Mouse (Mus musculus) Muller cell, postnatal 12 days (primary cell): ENCODE measurements around the gene Zfp740.
"Not testable (repeated sequence)": the region's sequence is repeated elsewhere in the genome, so short reads cannot be mapped to it uniquely, and the experiment has no call there.

Experiments used
- DNase-seq: peaks from one replicate; pipeline ENCODE4 v3.0.0-alpha.2; 2015; ENCODE audit errors: inconsistent ontology term

The Zfp740 gene

DNA sequence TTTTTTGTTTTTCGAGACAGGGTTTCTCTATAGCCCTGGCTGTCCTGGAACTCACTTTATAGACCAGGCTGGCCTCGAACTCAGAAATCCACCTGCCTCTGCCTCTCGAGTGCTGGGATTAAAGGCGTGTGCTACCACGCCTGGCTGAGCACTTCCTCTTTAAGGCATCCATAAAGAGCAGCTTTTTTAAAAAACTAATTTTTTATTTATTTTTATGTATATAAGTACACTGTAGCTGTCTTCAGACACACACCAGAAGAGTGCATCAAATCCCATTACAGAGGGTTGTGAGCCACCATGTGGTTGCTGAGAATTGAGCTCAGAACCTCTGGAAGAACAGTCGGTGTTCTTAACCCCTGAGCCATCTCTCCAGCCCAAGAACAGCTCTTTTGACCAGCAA, 22.6 kb downstream of the Zfp740 start:
- DNase-seq, result not testable (repeated sequence)

DNA sequence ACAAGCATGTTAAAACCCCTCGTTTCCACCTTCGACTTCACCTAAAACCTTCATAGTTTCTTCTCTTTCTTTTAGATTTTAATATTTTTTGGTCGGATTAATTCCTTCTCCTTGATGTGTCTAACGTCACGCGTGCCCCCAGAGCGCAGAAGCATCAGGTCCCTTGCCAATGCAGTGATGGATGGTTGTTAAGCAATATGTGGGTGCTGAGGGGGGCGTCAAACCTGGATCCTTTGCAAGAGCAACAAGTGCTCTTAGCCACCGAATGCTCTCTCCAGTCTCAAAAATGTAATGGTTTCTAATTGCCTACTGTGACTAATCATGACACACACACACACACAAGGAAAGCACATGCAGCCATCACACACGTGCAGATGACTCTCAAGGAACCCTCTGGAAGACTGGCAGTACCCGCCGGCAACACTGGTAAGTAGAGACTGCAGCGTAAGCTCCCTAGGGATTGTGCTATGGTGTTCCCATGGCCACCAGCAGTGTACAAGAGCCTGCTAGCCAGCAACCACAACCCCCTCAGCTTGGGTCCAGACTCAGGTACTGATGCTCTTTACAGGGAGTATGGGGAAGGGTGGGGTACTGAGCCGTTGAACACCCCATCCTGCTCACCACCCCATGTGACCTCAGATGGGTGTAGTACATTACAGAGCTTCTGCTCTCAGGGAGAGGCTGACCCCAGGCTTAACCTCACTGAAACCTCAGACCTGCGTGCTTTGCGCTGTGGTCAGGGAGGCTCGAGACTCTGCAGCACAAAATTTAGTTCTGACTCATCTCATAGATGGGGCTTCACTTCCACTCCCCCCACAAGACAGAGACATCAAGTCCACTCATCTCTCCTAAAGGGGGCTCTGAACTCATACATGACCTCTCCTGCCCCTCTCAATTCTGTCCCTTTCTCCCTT, 27.6 kb downstream of the Zfp740 start:
- no peak for DNase-seq

GRCm38 (mm10) chr15:102231748-102232147, 28.7 kb downstream of the Zfp740 start, which contains the start of gene Itgb7:
Gene Itgb7 (minus strand): TSS chr15:102231944.
- no peak for DNase-seq

- DNase-seq, result no peak
These were observed 29.7 kb downstream of the Zfp740 start for GRCm38 (mm10) chr15:102232764-102233163.

GRCm38 (mm10) chr15:102233896-102234295, 30.8 kb downstream of the Zfp740 start:
- DNase-seq, result peak; percentile 28

DNA sequence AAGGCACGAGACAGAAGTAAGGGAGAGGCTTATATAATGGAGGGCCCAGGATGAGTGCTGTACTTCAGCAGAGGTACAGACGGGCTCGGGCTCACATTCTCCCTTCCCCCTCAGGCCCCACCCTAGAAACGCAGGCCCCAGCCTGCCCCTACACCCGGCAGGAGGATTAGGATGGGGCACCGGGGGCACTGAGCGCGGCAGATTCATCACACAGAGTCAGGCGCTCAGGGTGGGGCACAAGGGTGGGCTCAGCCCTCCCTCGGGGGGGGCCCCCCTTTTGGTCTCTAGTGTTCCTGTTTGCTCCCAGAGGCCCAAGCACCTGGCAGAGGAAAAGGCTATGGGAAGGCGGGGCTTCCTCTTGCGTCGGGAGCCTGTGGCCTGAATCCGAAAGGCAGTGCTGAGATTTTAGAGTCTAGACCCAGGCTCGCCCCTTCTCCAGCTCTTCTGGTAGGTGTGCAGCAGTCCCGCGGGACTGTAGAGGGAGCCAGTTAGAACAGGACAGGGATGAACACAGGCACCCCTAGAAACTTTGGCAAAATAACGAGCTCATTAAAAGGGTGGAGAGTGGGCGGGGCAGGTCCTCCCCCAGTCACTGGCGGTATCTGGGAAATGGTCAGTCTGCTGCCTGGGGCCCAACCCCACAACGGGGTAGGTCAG, 32.5 kb downstream of the Zfp740 start:
- DNase-seq, result peak; percentile 34

DNA sequence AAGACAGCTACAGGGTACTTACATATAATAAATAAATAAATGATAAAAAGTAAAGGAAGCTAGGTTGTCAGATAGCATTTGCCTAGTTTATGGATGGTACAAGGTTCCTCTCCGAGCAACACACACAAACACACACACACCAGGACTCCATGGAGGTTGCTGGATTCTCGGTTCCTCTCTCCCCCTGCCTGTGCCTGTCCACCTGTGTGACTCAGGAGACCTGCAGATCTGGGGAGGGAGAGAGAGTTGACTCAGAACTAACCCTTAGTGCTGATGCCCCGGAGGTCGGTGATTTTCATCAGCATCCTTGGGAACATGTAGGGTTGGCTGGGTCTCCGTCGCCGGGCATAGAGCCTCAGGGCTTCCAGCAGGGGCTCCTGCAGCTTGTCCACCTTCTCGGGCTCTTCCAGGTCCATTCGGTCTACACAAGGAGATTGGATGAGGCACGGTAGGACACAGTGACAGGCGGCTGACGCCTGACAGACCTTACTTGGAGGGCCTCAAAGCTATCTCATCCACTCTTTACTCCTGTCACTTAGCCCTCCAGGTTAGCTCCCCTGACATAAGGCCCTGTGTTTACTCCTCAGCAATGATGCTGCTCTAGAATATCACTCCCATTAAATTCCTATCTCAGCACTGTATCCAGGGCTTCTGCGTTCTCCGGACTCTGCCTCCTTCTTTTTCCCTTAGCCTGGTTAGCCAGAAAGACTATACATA, 35.7 kb downstream of the Zfp740 start:
- no peak for DNase-seq

- DNase-seq, result peak; percentile 85
These were observed 36.2 kb downstream of the Zfp740 start for GRCm38 (mm10) chr15:102239260-102239590.

DNA sequence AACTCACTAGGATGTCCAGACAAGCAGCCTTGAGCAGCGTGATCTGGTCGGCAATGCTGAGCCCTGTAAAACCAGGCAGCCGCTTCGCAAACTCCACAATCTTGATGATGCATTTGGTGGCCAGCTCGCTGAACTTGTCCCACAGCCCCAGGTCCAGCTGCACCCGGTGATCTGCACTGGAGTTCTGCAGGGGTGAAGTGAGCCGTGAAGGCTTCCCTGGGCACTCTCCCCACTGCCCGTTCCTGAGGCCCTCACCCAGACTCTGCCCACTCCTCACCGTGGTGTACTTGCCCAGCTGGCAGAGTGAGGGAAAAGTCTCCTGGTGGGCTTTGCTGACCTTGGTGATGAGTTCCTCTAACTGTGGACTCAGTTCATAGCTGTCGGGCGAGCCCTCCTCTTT, 36.8 kb downstream of the Zfp740 start:
- DNase-seq, result no peak

GRCm38 (mm10) chr15:102240607-102241006, 37.6 kb downstream of the Zfp740 start:
- DNase-seq, result no peak

GRCm38 (mm10) chr15:102242404-102243228, 39.6 kb downstream of the Zfp740 start:
- no peak for DNase-seq

GRCm38 (mm10) chr15:102243229-102244190, 40.5 kb downstream of the Zfp740 start:
- DNase-seq, result peak; percentile 73

DNA sequence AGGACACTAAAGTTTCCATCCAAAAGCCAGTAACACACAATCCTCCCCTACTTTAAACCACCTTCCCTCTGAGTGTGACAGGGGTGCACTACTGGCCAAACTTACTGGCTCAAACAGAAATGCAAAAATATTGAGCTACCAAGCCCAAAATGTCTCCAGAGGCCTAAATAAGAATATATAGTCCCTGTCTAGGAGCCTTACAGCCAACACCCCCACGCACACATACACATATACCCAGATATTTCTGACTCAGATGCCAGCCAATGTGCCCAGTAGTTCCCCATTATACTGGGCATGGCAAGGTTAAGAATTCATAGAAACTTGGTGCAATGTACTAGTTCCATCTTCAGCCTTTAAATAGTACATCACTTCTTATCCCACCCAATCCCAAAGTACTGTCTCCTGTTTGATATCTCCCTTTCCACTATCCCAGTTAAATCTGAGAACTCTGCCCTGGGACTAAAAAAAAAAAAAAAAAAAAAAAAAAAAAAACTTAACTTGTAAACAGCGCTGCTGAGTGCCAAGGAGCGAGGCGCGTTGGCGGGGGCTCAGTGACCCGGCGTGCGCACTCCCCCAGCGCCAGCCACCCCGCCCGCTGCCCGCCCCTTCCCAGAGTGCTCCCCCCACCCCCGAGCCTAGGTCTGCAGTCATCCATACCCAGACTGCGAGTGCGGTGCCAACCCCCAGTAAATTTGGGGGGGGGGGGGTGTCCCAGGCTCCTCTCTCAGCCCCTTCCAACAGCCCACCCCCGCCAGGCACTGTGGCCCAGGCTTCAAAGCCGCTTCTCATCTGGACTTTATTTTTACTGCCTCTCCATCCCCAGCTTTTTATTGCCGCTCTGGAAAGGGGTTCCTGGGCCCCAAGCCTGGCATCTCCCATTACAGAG, 41.5 kb downstream of the Zfp740 start:
- DNase-seq, result no peak

- peak; percentile 26 for DNase-seq
These were observed 42.4 kb downstream of the Zfp740 start for GRCm38 (mm10) chr15:102245461-102245881.

DNA sequence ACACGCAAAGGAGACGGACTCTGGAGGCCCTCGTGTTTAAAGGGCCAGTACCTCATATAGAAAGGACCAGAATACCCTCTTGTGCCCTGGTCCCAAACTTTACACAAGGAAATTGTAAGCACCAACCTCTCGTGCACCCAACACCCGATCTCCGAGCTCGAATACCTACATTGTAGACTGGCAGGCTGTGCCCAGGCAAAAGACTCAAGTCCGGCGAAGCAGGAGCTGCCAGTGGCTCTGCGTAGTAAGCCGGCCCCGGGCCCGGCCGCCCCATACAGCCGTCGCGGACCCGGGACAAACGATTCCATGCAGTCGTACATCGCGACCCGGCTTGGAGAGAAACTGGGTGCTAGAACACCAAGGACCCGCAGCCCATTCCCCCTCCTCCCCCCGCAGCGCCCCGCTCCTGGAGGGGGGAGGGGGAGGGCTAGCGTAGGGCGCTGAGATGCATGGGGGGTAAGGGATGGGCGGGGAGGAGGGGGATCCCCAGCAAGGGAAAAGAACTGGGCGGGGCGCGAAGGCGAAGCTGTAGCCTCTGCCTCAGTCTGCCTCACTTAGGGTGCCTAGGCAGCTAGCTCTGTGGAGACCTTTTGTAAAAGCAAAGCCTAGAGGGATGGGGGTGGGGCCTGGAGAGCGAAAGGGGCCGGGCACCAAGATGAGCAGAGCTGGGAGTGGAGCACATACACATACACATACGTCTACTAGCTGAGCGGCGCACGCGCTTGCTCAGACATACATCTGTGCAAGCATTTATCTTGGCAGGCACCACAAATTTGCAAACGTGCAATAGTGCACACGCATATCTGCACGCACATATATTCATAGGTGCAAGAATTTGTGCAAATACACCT, 43.1 kb downstream of the Zfp740 start:
- DNase-seq, result peak; percentile 85

DNA sequence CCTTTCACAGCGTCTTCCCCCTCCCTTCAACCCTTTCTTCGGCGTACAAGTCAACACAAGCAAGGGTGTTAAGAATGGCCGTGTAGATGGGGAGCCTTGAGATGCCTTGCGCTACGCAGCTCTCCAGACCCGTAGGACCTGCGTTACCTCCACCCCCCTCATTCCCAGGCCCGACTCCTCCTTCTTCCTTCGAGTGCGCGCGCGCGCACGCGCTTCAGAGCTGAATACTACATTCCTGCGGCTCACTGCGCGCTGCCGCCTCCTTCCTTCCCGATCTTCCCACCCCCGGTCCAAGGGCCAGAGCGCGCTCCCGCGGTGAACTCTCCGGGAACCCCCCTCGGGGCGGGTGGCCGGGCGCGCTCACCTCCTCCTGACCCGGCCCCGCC, 43.8 kb downstream of the Zfp740 start:
- peak; percentile 98 for DNase-seq

DNA sequence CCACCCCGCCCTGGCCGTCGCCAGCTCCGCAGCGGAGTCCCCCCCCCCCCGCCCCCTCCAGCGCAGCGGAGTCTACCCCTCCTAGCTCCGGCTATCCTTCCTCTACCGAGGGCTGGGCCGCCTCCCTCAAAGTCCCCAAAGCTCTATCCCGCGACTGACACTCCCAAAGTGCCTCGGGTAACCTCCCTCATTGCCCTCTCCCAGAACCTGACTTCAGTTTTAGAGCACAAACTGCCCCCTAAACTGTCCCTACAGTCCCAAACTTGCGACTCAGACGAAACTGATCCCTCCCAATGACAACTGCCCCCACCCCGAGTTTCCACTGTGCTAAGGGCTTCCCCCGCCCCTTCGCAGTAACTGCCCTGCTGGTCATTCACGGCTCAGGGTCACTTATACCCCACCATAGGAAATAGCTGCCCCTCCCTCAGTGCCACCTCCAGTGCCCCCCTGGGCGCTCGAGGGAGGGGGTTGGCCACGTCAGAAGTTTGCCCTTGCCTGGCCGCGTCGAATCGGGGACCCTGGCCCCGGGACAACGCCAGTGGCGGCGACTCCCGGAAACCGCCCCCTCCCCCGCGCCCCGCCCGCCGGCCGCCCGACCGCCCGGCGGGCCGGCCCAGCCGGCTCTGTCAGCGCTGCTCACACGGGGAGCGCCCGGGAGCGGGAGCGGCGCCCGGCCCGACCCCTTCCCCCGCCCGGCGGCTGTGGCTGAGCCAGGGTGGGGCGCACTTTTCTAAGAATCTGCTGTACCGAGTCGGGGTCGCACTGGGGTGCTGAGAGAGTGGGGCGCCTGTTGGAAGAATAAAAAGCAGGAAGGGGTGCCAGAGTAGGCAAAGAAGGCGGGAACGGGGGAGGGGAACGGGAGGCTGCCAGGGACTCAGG, 44.4 kb downstream of the Zfp740 start:
- peak; percentile 85 for DNase-seq
